Mouse (Mus musculus) kidney, adult 2 months (tissue): Measurements from ENCODE around the gene Abracl.

Experiments
- CTCF ChIP-seq: fragments of 200-500 bp; conservative IDR thresholded peaks from 2 replicates; pipeline ENCODE4 v1.5.1; 2011; ENCODE audit warnings: low read depth, mild to moderate bottlenecking, control low read depth, low read length, moderate library complexity, mixed read lengths; ENCODE audit not compliant: insufficient read depth, insufficient read length
- POLR2A ChIP-seq: fragments of 200-500 bp; IDR thresholded peaks from one replicate; pipeline ENCODE4 v1.6.1; 2011; ENCODE audit warnings: low read depth, low read length, control low read depth

DNA sequence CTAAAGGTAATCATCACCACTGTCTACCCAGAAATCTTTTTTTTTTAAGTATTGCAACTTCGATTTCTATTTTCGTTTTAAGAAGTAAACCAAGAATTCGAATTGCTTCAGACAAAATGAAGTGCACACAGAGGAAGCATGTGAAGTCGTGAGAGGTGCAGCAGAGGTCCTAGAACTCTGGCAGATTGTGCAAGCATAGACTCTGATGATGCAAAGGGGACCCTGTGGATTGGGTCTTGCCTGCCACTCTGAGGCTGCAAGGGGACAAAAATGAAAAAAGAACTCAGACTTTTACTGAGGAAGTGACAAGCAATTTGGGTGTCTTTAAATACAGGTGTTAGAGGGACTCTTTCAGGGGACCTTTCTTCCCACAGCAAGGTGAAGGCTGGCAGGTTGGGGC lies 32.5 kb downstream of the Abracl start:
- TF ChIP-seq CTCF = no peak
- no peak for TF ChIP-seq POLR2A
